Comparison of ENCODE assay signal across 9 mouse cellular contexts in genomic region chr2:59653306-59654165, GRCm38 (mm10). TPM values are rescaled to one million over a fixed set of nuclear protein-coding genes. Genes with fewer than 3 reads are reported as not detected.
DNase-seq lines count a peak whose midpoint lies in the region; ATAC-seq lines count a peak whose summit lies in the region.
"Had no signal": no experiment of that assay in that cellular context is flagged by ENCODE, and none has a peak within 500 bp of the region (broad histone marks: within the 10 kb centered on the region; RNA-seq: fewer than 3 reads in every experiment).

No protein-coding gene starts in this region.

- H3K4me3 ChIP-seq in hindbrain, embryonic 10.5 days: no peak overlapping the region
- H3K4me3 ChIP-seq in midbrain, embryonic 13.5 days (replicated peaks): no peak overlapping the region
- H3K4me3 ChIP-seq: embryonic facial prominence, embryonic 15.5 days had no signal

- DNase-seq in layer of hippocampus, adult 11-12 months (ENCODE audit: low spot score): peak; percentile 42
- no peak for DNase-seq in layer of hippocampus, adult 9-10 months (ENCODE audit: low spot score)
- DNase-seq in hindbrain, embryonic 10.5 days (ENCODE audit: low spot score): peak; percentile 8
- no peak for DNase-seq in left cerebral cortex, adult 18-20 months (ENCODE audit: low spot score in 2 of 2)
- DNase-seq in kidney, postnatal 14 days: no peak

- H3K4me1 ChIP-seq in hindbrain, embryonic 10.5 days (replicated peaks): peaks cover 26% of the 10 kb centered on the region
- H3K4me1 ChIP-seq in midbrain, embryonic 13.5 days (replicated peaks): peaks cover 30% of the 10 kb centered on the region

- peak overlapping the region; percentile 12 for H3K27ac ChIP-seq in hindbrain, embryonic 10.5 days
- no peak overlapping the region for H3K27ac ChIP-seq in midbrain, embryonic 13.5 days
- H3K27ac ChIP-seq: embryonic facial prominence, embryonic 15.5 days; kidney, postnatal 0 days had no signal

- H3K27me3 ChIP-seq in hindbrain, embryonic 10.5 days (ENCODE audit: insufficient read depth, poor library complexity, severe bottlenecking): peaks cover 11% of the 10 kb centered on the region
- peaks cover 66% of the 10 kb centered on the region for H3K27me3 ChIP-seq in midbrain, embryonic 13.5 days
- H3K27me3 ChIP-seq: embryonic facial prominence, embryonic 15.5 days had no signal

- peak; percentile 19; the same call in 1 of the 2 replicates for ATAC-seq in common myeloid progenitor, adult 5-6 weeks (replicated peaks; ENCODE audit: low read depth, poor library complexity, severe bottlenecking)
- ATAC-seq in midbrain, embryonic 13.5 days: peak; percentile 95

- no peak overlapping the region for H3K9ac ChIP-seq in midbrain, embryonic 13.5 days (replicated peaks)
- H3K9ac ChIP-seq: embryonic facial prominence, embryonic 15.5 days had no signal

- WGBS in hindbrain, embryonic 10.5 days: 42% methylated on average over 8 of the region's 8 CpGs
- 15% methylated on average over 8 of the region's 8 CpGs for WGBS in midbrain, embryonic 13.5 days

- no peak overlapping the region for H3K4me2 ChIP-seq in midbrain, embryonic 13.5 days (replicated peaks)
- H3K4me2 ChIP-seq: embryonic facial prominence, embryonic 15.5 days had no signal

- H3K9me3 ChIP-seq in hindbrain, embryonic 10.5 days: no peaks in the 10 kb centered on the region
- no peaks in the 10 kb centered on the region for H3K9me3 ChIP-seq in midbrain, embryonic 13.5 days
- H3K9me3 ChIP-seq: embryonic facial prominence, embryonic 15.5 days had no signal

- H3K36me3 ChIP-seq in hindbrain, embryonic 10.5 days: no peaks in the 10 kb centered on the region
- no peaks in the 10 kb centered on the region for H3K36me3 ChIP-seq in midbrain, embryonic 13.5 days
- H3K36me3 ChIP-seq: embryonic facial prominence, embryonic 15.5 days had no signal

RNA-seq across cellular contexts. Expression of gene Tanc1, which starts 41.7 kb away (rescaled TPM):
- 4.9 and 6.3 TPM in 2 replicates for total RNA-seq in common myeloid progenitor, adult 5-6 weeks (2017)
- 15.9 and 16.3 TPM in 2 replicates for polyA plus RNA-seq in hindbrain, embryonic 10.5 days (2016; fragmentation: Nextera tagmentation; extraction: Ambion mirVana)
- 5.1 and 5.5 TPM in 2 replicates for polyA plus RNA-seq in midbrain, embryonic 13.5 days (2015; fragmentation: Nextera tagmentation; extraction: Ambion mirVana)
- total RNA-seq in left cerebral cortex, adult 18-20 months (2021): 10 to 100 TPM; 25.2 to 26.7 TPM

Comparison
In these comparisons a context has a peak if more than half of its experiments do, and no peak if none do; other contexts are left out.
1. DNase-seq: peak in layer of hippocampus, adult 11-12 months (single experiment) and hindbrain, embryonic 10.5 days (single experiment); none in layer of hippocampus, adult 9-10 months (single experiment), left cerebral cortex, adult 18-20 months (0 of 2) and kidney, postnatal 14 days (single experiment).